Mouse (Mus musculus) heart, adult 2 months (tissue): ENCODE measurements around the gene Cyp26b1.

ENCODE experiments used
- CTCF ChIP-seq: fragments of 200-600 bp; IDR thresholded peaks from 2 replicates; pipeline ENCODE4 v1.8.1; 2022; ENCODE audit warnings: antibody characterized with exemption, mild to moderate bottlenecking, moderate library complexity
- EP300 ChIP-seq: fragments of 200-500 bp; IDR thresholded peaks from 2 replicates; pipeline ENCODE4 v1.6.1; 2011; ENCODE audit warnings: low read depth, low read length, control low read depth; ENCODE audit not compliant: insufficient read depth
- POLR2A ChIP-seq: fragments of 200-500 bp; IDR thresholded peaks from 2 replicates; pipeline ENCODE4 v1.6.1; 2011; ENCODE audit warnings: mild to moderate bottlenecking, low read depth, low read length, control low read depth; ENCODE audit not compliant: insufficient read depth

DNA sequence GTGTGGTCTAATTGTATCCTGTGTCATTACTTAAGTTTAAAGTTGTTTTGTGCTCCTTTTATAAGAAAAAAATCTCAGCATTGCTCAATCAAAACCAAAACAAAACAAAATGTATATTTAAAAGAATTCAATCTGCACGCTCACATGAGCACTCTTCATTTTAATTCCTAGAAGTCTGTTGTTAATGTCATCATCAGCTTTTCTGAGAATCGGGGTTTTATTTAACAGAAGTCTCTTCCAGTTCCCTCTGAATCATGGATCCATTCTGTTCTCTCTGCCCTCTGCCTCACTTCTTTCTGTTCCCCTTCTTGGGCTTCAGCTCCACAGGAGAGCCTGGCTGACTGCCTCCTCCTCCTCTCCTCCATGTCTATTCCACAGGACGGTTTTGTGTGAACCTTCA, 49.3 kb downstream of the Cyp26b1 start:
- no peak for TF ChIP-seq CTCF
- TF ChIP-seq EP300, result no peak
- no peak for TF ChIP-seq POLR2A
